Mouse (Mus musculus) liver, postnatal 0 days (tissue): Measurements from ENCODE around the gene Mosmo.

Experiments
- CTCF ChIP-seq: sonication (generic); IDR thresholded peaks from 2 replicates; pipeline ENCODE4 v1.5.1; 2016; ENCODE audit warnings: antibody characterized with exemption, low read depth
- EP300 ChIP-seq: IDR thresholded peaks from 2 replicates; pipeline ENCODE4 v1.6.1; 2016; ENCODE audit warnings: antibody characterized with exemption, low read depth, mild to moderate bottlenecking

- TF ChIP-seq CTCF (no peak), EP300 (peak; percentile 30; the same call in 1 of the 2 replicates)
Observed at GRCm38 (mm10) chr7:120778012-120778411, 100.6 kb downstream of the Mosmo start.
